Mouse (Mus musculus) lung, postnatal 36 days (tissue): ENCODE results near the gene Wnt1.

Experiments
- DNase-seq: peaks from one replicate; pipeline ENCODE4 v3.0.0; 2022; ENCODE audit warnings: mixed read lengths

The Wnt1 gene

GRCm38 (mm10) chr15:98778191-98778770 lies 11.4 kb upstream of the Wnt1 start:
- no peak for DNase-seq

- no peak for DNase-seq
These were observed 10.9 kb upstream of the Wnt1 start for GRCm38 (mm10) chr15:98778806-98779205.

GRCm38 (mm10) chr15:98780075-98780474 lies 9.6 kb upstream of the Wnt1 start:
- peak; percentile 30 for DNase-seq

GRCm38 (mm10) chr15:98780573-98780972 lies 9.1 kb upstream of the Wnt1 start:
- peak; percentile 23 for DNase-seq

- no peak for DNase-seq
These were observed 8.5 kb upstream of the Wnt1 start for GRCm38 (mm10) chr15:98781166-98781565.

- peak; percentile 34 for DNase-seq
These were observed 3.9 kb upstream of the Wnt1 start for GRCm38 (mm10) chr15:98785744-98786143.

GRCm38 (mm10) chr15:98787930-98788329 lies 1.7 kb upstream of the Wnt1 start:
- DNase-seq = no peak

- DNase-seq = peak; percentile 39
These were observed 541 bp upstream of the Wnt1 start for GRCm38 (mm10) chr15:98788972-98789660.

GRCm38 (mm10) chr15:98790761-98791160 lies 1.1 kb downstream of the Wnt1 start:
- DNase-seq = no peak

GRCm38 (mm10) chr15:98791221-98791620 lies 1.6 kb downstream of the Wnt1 start:
- no peak for DNase-seq

- no peak for DNase-seq
These were observed 2.1 kb downstream of the Wnt1 start for GRCm38 (mm10) chr15:98791771-98792170.

- DNase-seq = no peak
These were observed 2.8 kb downstream of the Wnt1 start for GRCm38 (mm10) chr15:98792233-98793020.

GRCm38 (mm10) chr15:98793141-98793698 lies 3.6 kb downstream of the Wnt1 start:
- DNase-seq = no peak

GRCm38 (mm10) chr15:98796803-98797595 lies 7.3 kb downstream of the Wnt1 start:
- DNase-seq = no peak

- no peak for DNase-seq
These were observed 8.3 kb downstream of the Wnt1 start for GRCm38 (mm10) chr15:98797835-98798492.

- no peak for DNase-seq
These were observed 9.2 kb downstream of the Wnt1 start for GRCm38 (mm10) chr15:98798903-98799302.

- peak; percentile 90 for DNase-seq
These were observed 9.7 kb downstream of the Wnt1 start for GRCm38 (mm10) chr15:98799396-98799795.

- DNase-seq = no peak
These were observed 13.3 kb downstream of the Wnt1 start for GRCm38 (mm10) chr15:98802926-98803325.

GRCm38 (mm10) chr15:98804054-98804453 lies 14.4 kb downstream of the Wnt1 start:
- DNase-seq = peak; percentile 88

- DNase-seq = peak; percentile 81
These were observed 15.8 kb downstream of the Wnt1 start for GRCm38 (mm10) chr15:98805324-98806040.

- DNase-seq = no peak
These were observed 16.6 kb downstream of the Wnt1 start for GRCm38 (mm10) chr15:98806071-98806808.
